Mouse (Mus musculus) left cerebral cortex, adult 8-10 months (tissue): ENCODE data around the gene Utf1. TPM values are rescaled to one million over a fixed set of nuclear protein-coding genes. Genes with fewer than 3 reads are reported as not detected.
A peak's percentile ranks its signal among the peaks of the same experiment; 100 is the strongest.

Experiments
- DNase-seq, 2 experiments: peaks; one replicate each; pipeline ENCODE4 v3.0.0; 2022; ENCODE audit warnings: low spot score in 2 of 2
- total RNA-seq, 4 experiments: library from RNA; stranded (reverse); gene quantifications; 2 replicates each; pipeline ENCODE4 v1.2.4; 2022

Gene Utf1
- total RNA-seq, result not detected

DNA sequence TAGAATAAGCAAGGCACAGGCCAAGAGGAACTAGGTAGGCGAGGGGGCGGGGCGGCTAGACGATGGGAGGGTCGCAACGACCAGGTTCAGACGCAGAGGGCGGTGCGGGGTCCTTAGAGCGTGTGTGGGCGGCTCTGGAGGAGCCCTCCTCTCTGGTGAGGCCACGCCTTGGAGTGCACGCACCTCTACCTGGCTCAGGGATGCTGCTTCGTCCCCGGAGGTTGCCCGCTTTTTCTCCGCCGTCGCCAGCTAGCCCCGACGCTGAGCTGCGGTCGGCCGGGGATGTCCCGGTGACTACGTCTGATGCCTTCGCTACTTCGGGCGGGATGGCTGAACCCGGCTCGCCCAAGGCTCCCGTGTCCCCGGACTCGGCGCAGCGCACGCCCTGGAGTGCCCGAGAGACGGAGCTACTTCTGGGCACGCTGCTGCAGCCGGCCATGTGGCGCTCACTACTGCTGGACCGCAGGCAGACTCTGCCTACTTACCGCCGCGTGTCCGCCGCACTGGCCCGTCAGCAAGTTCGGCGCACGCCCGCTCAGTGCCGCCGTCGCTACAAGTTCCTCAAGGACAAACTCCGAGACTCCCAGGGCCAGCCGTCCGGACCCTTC, at the start of gene Utf1:
TSS of gene Utf1 (plus strand) at position 116 of the 608 bp plus-strand sequence.
- no peak for DNase-seq

- DNase-seq, result peak; percentile 65 to 83
Observed at GRCm38 (mm10) chr7:139894655-139895557, 48.7 kb upstream of the Utf1 start, which contains the start of gene Kndc1. Gene Kndc1, plus strand, starts transcription at chr7:139894696.

GRCm38 (mm10) chr7:139896271-139896670, 47.3 kb upstream of the Utf1 start:
- no peak for DNase-seq

DNA sequence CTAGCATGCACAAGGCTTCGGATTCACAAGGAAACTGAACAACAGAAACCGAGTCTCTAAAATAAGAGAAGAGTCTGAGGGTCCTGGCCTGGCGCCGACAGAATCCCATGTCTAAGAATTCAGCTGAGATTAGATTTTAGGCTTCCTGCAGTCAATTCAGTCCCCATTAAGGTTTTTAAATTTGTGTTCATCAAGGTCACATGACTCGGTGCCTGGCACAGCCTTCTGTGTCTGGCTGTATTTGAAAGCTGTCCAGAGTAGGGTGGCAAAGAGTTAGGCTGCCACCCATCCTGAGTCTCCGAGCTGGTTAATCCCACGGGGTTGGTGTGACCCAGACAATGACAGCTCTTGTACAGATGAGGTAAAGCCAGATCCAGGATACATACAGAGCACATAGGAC, 46.8 kb upstream of the Utf1 start:
- DNase-seq, result no peak

GRCm38 (mm10) chr7:139898606-139899005, 45.0 kb upstream of the Utf1 start:
- no peak for DNase-seq

- DNase-seq, result peak in 1 of 2 experiments; percentile 81
Observed at GRCm38 (mm10) chr7:139899505-139899904, 44.1 kb upstream of the Utf1 start.

- DNase-seq, result peak in 1 of 2 experiments; percentile 66
Observed at GRCm38 (mm10) chr7:139900456-139900855, 43.1 kb upstream of the Utf1 start.

DNA sequence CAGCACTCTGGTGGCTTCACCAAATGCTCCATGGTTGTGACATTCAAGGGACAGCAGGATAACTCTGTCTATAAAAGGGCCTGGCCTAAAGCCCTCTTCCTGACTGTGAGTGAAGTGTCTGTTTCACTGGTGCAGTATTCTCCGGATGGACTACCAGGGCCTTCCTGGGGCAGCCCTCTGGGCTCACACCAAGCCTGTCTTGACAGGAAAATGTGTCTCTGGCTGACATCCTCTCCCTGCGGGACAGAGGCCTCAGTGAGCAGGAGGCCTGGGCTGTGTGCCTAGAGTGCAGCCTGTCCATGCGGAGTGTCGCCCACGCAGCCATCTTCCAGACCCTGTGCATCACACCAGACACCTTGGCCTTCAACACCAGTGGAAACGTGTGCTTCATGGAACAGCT, 42.7 kb upstream of the Utf1 start:
- DNase-seq, result no peak

DNA sequence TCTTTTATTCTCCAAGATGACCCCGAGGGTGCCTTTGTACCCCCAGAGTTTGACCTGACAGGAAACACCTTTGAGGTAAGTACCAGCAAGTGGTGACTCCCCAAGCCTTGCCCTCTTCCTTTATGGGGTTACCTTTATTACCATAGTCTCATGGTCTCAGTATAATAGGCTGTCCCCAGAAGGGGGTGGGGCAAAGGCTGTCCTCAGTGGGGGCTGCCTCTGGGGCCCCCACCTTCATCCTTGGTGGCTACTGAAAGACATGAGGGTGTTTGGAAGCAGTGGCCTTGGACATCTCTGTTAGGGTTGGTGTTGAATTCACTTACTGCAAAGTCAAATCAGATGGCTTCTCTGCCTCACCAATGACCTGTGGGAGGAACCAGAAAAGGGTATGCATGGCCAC, 41.6 kb upstream of the Utf1 start:
- DNase-seq, result no peak

DNA sequence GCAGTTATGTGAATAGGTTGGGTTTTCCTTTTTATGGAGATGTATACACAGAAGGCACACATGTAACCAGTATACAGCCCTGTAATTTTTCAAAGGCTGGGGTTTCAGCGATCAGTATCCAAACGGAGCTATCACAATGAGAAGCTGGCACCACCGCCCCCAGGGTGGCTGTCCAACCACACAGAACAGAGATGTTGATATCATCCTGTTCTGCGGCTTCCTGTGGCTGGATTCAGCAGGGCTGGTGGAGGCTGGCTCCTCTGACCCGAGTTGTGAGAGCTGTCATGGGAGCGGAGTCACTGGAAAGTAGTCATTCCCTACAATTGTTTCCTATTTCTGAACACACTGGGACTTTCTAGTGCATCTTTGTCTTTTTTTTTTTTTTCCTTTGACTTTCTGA, 38.3 kb upstream of the Utf1 start:
- DNase-seq, result no peak

DNA sequence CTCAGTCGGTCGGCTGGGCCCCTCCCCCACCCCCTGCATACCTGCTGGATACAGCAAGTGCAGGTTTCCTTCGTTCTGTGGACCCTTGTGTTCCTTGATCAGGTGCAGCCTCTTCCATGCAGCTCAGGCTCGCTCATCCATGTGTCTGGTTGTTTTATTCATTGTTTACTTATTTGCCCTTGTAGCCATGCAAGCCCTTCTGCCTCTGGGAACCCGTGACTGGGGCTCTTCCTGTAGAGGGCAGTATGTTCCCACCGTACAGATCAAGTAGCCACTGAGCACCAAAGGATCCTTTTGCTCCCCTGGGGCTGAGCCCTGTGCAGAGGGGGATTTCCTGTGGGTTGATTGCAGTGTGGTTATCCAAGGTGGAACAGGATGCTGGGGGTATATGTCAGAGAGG, 37.9 kb upstream of the Utf1 start:
- no peak for DNase-seq

GRCm38 (mm10) chr7:139908176-139908575, 35.4 kb upstream of the Utf1 start:
- DNase-seq, result no peak

DNA sequence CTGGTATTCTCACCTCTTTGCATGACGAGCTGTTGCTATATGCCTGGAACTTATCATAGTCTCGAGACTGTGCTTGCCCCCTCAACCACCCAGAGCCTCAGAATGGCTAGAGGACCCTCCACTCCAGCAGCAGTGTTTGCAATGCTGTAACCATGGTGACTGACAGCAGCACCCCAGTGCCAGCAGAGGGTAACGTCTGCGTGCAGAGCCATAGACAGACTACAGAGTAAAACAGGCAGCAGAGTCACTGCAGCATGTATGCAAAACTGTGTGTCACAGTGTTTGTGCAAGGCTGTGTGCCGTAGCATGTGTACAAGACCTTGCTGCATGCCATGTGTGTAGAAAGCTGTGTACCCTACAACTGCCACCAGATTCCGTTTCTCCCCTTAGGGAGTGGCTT, 34.1 kb upstream of the Utf1 start:
- no peak for DNase-seq

DNA sequence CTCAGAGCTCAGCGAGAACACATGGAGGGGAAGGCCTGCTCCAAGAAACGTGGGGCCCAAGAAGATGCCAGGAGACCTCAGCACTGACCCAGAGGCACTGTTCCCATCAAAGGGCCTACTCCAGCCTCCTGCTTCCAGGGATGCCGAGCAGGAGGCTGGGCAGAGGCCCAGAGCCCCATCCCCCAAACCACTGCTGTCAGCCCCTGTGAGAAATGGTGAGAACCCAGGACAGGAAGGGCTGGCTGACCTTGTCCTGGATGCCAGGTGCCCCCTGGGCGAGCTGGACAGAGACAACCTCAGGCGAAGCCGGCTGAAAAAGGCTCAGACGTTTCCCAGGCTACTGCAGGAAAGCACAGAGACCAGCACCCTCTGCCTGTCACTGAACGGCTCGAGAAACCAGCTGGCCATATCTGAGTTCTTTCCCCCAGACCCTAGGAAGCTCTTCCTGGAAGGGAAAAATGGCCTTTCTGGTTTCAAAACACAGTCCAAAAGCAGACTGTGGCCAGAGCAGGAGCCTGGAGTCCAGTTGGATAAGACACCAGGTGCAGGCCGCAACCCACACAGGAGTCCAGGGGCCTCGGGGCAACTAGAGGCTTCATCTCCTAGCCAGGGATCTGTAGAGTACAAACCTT, 33.3 kb upstream of the Utf1 start:
- DNase-seq, result no peak

DNA sequence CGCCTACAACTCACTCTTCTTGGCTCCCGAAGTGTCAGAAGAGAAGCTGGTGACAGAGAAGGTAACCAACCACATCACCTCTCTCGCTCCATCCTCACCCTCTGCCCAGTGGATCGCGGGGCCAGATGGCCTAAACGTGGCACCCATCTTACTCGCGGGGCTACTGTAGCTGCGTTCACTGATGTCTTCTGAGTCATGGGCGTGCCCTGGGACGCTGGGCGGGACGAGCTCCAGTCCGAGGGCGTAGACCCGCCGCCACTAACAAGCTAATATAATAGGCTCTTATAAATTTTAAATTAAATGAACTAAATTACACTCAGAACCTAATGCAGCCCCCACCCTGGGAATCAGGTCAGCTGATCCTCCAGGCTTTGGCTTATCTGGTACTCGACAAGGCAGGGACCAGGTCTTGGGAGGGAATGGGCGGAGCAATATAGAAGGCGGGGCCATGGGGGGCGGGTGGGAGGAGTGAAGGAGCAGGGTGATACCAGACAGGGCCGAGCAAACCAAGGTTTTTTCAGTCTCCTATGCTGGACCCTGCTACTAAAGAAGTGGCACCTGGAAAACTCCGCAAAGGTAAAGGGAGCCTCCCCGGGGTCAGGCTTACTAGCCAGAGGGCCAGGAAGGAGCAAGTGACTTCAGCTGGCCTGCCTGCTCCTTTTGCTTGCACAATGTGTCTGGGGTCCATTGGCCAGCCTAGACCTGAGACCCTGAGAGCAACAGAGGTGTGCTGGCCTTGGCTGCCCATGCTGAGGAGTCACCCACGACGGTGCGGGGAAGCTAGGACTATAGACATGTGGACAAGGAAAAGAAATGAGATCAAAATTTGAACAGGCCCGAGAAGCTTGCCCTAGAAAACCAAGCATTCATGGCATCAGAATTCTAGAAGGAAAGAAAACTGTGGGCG, 29.2 kb upstream of the Utf1 start:
- DNase-seq, result no peak

- no peak for DNase-seq
Observed at GRCm38 (mm10) chr7:139915646-139916257, 27.8 kb upstream of the Utf1 start.

GRCm38 (mm10) chr7:139916345-139916744, 27.2 kb upstream of the Utf1 start:
- DNase-seq, result no peak

DNA sequence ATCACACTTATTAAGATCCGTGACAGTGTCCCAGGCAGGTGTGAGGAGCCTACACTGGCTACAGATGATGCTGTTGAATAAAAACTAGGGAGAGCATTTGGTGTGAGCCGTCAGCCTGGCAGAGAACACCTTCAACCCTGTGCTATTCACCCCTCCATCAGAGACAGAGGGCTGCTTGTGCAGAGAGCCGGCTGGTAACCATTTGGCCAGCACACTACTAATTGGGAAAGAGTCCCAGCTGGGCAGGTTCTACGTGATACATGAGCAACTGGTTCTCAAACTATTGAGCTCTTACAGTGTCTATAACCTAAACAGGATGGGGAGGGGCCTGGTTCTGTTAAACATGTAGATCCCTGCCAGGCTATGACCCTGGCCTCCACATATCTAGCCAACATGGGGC, 25.3 kb upstream of the Utf1 start:
- DNase-seq, result no peak

DNA sequence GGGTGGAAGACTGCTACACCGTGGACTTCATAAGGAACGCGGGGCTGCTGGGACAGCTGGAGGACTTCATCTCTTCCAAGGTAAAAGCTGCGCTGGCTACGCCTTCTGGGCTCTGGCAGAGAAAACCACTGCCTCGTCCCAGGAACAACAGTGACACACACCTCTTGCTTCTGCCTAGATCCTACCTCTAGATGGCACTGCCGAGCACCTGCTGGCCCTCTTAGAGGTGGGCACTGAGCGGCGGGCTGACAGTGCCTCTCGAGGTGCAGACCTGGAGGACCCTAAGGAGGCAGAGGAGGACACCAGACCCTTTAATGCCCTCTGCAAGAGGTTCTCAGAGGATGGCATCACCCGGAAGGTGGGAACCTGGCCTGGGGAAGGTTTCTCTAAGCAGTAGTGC, 12.9 kb upstream of the Utf1 start:
- no peak for DNase-seq

DNA sequence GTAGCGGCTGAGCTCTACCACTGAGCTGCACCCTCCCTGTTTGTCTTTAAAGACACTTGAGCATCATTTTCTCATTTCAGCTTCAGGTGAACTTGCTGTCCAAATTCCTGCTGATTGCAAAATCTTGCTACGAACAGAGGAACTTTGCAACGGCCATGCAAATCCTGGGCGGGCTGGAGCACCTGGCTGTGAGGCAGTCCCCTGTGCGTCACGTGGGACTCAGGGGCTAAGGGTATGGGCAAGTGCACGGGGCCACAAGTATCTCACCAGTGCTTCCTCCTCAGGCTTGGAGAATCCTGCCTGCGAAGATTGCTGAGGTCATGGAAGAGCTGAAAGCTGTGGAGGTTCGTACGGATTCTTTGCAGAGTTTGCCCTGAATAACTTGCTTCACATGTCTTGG, 6.9 kb upstream of the Utf1 start:
- DNase-seq, result no peak

- DNase-seq, result no peak
Observed at GRCm38 (mm10) chr7:139937138-139937537, 6.5 kb upstream of the Utf1 start.
